Mouse (Mus musculus) cerebellum, adult 2 months (tissue): ENCODE results near the gene Wrap73.

Experiments used
- CTCF ChIP-seq: fragments of 200-500 bp; IDR thresholded peaks from 2 replicates; pipeline ENCODE4 v1.5.1; 2011; ENCODE audit warnings: low read depth, mild to moderate bottlenecking, control low read depth, low read length, moderate library complexity, borderline replicate concordance; ENCODE audit not compliant: insufficient read depth
- POLR2A ChIP-seq: fragments of 200-500 bp; IDR thresholded peaks from 2 replicates; pipeline ENCODE4 v1.6.1; 2011; ENCODE audit warnings: low read length, control low read depth, borderline replicate concordance; ENCODE audit not compliant: insufficient read depth

DNA sequence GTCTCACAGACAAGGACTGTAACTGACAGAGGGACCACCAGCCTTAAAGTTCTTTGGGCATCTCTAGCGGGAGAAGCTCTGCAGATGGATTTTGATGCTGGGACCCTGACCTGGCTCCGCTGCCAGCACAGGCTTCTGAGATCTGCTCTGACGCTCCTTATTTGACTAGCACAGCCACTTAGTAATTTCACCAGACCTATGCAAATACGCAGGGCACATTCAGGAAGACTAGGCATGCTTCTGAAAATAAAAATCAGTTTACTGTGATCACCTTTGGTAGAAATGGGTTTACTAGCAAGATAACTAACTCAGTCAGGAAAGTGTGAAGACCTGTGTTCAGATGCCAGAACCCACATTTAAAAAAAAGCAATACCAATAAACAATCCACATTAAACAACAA, 10.3 kb upstream of the Wrap73 start:
- TF ChIP-seq CTCF (no peak), POLR2A (no peak)
